Mouse (Mus musculus): ENCODE data around the gene Lbhd2. TPM values are rescaled to one million over a fixed set of nuclear protein-coding genes. Genes with fewer than 3 reads are reported as not detected.

Gene Lbhd2
- polyA plus RNA-seq, 1 experiment, result not detected

DNA sequence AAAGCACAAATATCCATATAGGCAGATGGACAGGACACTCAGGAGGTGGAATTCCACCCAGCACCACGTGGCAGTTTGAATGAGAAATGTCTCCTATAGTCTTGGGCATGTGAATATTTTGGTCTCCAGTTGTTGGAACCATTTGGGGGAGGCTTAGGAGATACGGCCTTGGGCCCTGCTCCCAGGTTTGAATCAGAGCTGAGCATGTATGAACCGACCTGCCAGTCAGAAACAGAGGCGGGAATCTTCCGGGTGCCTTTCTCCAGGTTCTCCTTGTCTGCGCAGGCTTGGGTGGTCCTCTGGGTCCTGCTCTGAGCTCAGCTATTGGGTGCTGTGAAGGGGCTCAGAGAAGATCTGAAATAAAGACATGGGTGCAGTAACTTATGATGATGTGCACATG, 12.6 kb upstream of the Lbhd2 start:
- TF ChIP-seq TAL1 (IDR thresholded peaks at IDR 0.05; ENCODE audit: low read length) (no peak), GATA1 (IDR thresholded peaks at IDR 0.05; ENCODE audit: low read length) (no peak)
- peaks cover 17% of the 10 kb centered on the region for H3K27me3 ChIP-seq (ENCODE audit: control insufficient read depth)
- H3K9me3 ChIP-seq (ENCODE audit: control insufficient read depth, low read length), result 0 out of 2 replicates have a peak, but pooled peaks cover 2% of the 10 kb centered on the region
- no peak overlapping the region for H3K4me3 ChIP-seq (replicated peaks)
- no peaks in the 10 kb centered on the region for H3K4me1 ChIP-seq (ENCODE audit: control insufficient read depth)
- H3K36me3 ChIP-seq (ENCODE audit: control insufficient read depth), result no peaks in the 10 kb centered on the region

- Histone ChIP-seq H3K4me3 (replicated peaks) (no peak overlapping the region), H3K27me3 (ENCODE audit: control insufficient read depth) (peaks cover 30% of the 10 kb centered on the region), H3K9me3 (ENCODE audit: control insufficient read depth, low read length) (0 out of 2 replicates have a peak, but pooled peaks cover 2% of the 10 kb centered on the region), H3K4me1 (ENCODE audit: control insufficient read depth) (no peaks in the 10 kb centered on the region), H3K36me3 (ENCODE audit: control insufficient read depth) (no peaks in the 10 kb centered on the region)
- no peak for TF ChIP-seq TAL1 (IDR thresholded peaks at IDR 0.05; ENCODE audit: low read length)
- TF ChIP-seq GATA1 (IDR thresholded peaks at IDR 0.05; ENCODE audit: low read length), result no peak
These were observed 9.6 kb upstream of the Lbhd2 start for GRCm38 (mm10) chr12:111396997-111397396.

GRCm38 (mm10) chr12:111401454-111402184, 5.0 kb upstream of the Lbhd2 start:
- no peak for TF ChIP-seq GATA1 (IDR thresholded peaks at IDR 0.05; ENCODE audit: low read length)
- no peak for TF ChIP-seq TAL1 (IDR thresholded peaks at IDR 0.05; ENCODE audit: low read length)
- no peak overlapping the region for H3K4me3 ChIP-seq (replicated peaks)
- H3K9me3 ChIP-seq (ENCODE audit: control insufficient read depth, low read length), result no peaks in the 10 kb centered on the region
- H3K36me3 ChIP-seq (ENCODE audit: control insufficient read depth), result no peaks in the 10 kb centered on the region
- H3K4me1 ChIP-seq (ENCODE audit: control insufficient read depth), result no peaks in the 10 kb centered on the region
- H3K27me3 ChIP-seq (ENCODE audit: control insufficient read depth), result peaks cover 38% of the 10 kb centered on the region

GRCm38 (mm10) chr12:111404880-111405279, 1.7 kb upstream of the Lbhd2 start:
- Histone ChIP-seq H3K27me3 (ENCODE audit: control insufficient read depth) (peaks cover 54% of the 10 kb centered on the region), H3K9me3 (ENCODE audit: control insufficient read depth, low read length) (no peaks in the 10 kb centered on the region), H3K4me1 (ENCODE audit: control insufficient read depth) (no peaks in the 10 kb centered on the region), H3K4me3 (replicated peaks) (no peak overlapping the region), H3K36me3 (ENCODE audit: control insufficient read depth) (no peaks in the 10 kb centered on the region)
- TF ChIP-seq TAL1 (IDR thresholded peaks at IDR 0.05; ENCODE audit: low read length), result no peak
- no peak for TF ChIP-seq GATA1 (IDR thresholded peaks at IDR 0.05; ENCODE audit: low read length)

DNA sequence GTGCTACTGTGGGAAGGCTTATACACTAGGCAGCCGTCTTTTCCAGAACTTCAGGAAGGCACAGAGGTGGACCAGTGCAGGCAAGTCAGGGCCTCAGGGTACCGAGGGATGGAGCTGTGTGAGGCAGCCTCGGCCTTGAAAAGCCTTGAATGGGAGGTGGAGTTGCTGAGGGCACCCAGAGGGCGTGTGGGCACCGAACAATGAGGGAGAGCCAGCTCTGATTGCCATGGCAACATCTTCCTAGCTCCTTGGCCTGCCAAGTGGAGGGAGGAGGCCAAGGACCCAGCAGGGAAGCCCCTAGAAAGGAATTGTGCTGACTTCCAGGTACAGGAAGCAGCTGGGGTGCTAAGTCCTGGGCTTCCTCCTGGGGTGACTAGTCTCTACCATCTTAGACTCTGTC, 3.0 kb downstream of the Lbhd2 start:
- H3K27me3 ChIP-seq (ENCODE audit: control insufficient read depth), result peaks cover 56% of the 10 kb centered on the region
- no peaks in the 10 kb centered on the region for H3K36me3 ChIP-seq (ENCODE audit: control insufficient read depth)
- H3K4me1 ChIP-seq (ENCODE audit: control insufficient read depth), result peaks cover 8% of the 10 kb centered on the region
- no peaks in the 10 kb centered on the region for H3K9me3 ChIP-seq (ENCODE audit: control insufficient read depth, low read length)
- TF ChIP-seq TAL1 (IDR thresholded peaks at IDR 0.05; ENCODE audit: low read length), result no peak
- no peak for TF ChIP-seq GATA1 (IDR thresholded peaks at IDR 0.05; ENCODE audit: low read length)
- no peak overlapping the region for H3K4me3 ChIP-seq (replicated peaks)

DNA sequence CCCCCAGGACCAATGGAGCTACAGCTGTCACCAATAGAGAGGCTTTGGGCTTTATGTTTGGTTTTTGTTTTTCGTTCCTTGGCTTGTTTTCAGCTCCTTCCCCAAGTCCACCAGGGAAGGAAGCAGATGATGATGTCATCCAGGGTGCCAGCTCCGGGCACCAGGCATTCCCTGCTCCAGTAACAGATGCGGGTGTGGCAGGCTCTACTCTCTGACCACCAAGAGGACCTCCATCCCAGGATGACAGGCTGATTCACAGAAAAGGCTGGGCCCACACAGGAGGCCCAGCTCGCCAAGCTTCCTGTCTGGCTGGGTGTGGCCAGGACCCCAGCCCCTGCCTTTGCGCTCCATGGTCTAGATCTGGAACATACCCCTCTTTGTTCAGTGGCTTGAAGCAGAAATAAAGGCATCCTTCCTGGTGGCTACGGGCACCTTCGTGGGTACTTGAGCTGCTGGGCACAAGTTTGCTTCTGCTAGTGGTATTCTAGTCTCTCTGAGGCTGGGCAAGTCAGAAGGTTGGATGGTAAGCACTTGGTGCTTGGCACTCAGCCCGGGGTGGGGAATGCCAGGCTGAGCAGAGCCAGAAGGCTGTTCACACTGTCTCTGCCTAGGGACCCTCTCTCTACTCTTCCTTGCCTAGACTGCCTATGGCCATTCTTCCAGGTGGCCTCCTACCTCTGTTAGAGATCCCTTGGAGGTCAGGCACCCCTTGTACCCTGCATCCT, 5.2 kb downstream of the Lbhd2 start:
- H3K9me3 ChIP-seq (ENCODE audit: control insufficient read depth, low read length), result no peaks in the 10 kb centered on the region
- H3K36me3 ChIP-seq (ENCODE audit: control insufficient read depth), result no peaks in the 10 kb centered on the region
- no peak overlapping the region for H3K4me3 ChIP-seq (replicated peaks)
- TF ChIP-seq TAL1 (IDR thresholded peaks at IDR 0.05; ENCODE audit: low read length), result no peak
- no peak for TF ChIP-seq GATA1 (IDR thresholded peaks at IDR 0.05; ENCODE audit: low read length)
- H3K27me3 ChIP-seq (ENCODE audit: control insufficient read depth), result peaks cover 56% of the 10 kb centered on the region
- peaks cover 8% of the 10 kb centered on the region for H3K4me1 ChIP-seq (ENCODE audit: control insufficient read depth)

DNA sequence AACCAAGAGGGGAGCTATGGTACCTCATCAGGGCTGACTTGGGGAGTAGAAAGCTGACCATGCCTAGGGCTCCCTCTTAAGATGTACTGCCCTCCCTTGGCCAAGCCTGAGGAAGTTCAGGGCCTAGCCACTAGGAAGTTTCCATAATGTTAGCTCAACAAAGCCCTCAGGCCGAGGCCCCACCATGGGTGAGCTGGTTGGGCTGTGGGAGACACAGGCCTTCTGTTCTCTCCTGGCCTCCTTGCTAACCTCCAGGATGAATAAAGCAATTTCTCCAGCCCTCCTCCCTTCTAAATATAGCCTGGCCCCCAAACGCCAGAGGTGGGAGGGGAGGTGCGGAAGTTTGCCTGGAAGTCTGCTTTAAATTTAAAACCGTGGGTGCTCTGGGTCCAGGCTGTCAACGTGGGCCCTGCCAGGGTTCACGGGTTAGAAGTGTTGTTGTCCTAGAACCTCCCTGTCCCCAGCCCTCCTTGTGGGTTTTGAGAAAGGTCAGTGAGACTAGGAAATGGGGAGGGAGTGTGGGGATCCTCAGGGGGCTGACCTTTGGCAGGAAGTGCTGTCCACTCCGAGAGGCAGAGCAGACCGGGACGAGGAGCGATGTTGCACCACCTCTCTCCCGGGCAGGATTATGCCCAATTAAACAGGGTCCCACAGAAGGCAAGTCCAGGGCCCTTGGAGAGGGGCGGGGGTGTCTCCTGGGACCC, 6.1 kb downstream of the Lbhd2 start:
- no peaks in the 10 kb centered on the region for H3K9me3 ChIP-seq (ENCODE audit: control insufficient read depth, low read length)
- TF ChIP-seq TAL1 (IDR thresholded peaks at IDR 0.05; ENCODE audit: low read length) (no peak), GATA1 (IDR thresholded peaks at IDR 0.05; ENCODE audit: low read length) (no peak)
- H3K27me3 ChIP-seq (ENCODE audit: control insufficient read depth), result peaks cover 57% of the 10 kb centered on the region
- H3K4me1 ChIP-seq (ENCODE audit: control insufficient read depth), result peaks cover 11% of the 10 kb centered on the region
- no peak overlapping the region for H3K4me3 ChIP-seq (replicated peaks)
- H3K36me3 ChIP-seq (ENCODE audit: control insufficient read depth), result no peaks in the 10 kb centered on the region

- H3K27me3 ChIP-seq (ENCODE audit: control insufficient read depth), result peaks cover 56% of the 10 kb centered on the region
- no peak overlapping the region for H3K4me3 ChIP-seq (replicated peaks)
- no peak for TF ChIP-seq TAL1 (IDR thresholded peaks at IDR 0.05; ENCODE audit: low read length)
These were observed 6.7 kb downstream of the Lbhd2 start for GRCm38 (mm10) chr12:111413300-111413699.

More at GRCm38 (mm10) chr12:111413300-111413699, 6.7 kb downstream of the Lbhd2 start:
- Histone ChIP-seq H3K4me1 (ENCODE audit: control insufficient read depth) (peaks cover 11% of the 10 kb centered on the region), H3K9me3 (ENCODE audit: control insufficient read depth, low read length) (no peaks in the 10 kb centered on the region), H3K36me3 (ENCODE audit: control insufficient read depth) (no peaks in the 10 kb centered on the region)
